ENCODE assay signal across 16 mouse cellular contexts in the genomic region with DNA sequence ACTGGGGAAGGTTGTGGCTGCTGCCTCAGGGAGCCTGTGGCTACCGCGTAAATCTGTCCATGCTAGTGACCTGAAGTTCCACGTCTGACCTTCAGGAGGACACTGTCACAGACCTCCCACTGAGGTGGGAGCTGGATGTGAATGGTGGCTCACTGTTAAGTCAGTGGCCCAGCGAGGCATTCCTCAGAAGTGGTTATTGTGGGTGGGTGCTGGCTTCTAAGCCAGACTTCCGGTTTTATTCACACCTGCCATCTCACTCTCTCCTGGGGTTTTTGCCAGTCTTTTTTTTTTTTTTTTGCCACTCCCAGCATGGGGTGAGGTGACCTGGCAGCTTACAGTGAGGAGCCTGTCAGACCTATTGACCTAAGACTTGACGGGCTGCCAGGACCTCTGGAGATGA. TPM values are rescaled to one million over a fixed set of nuclear protein-coding genes. Genes with fewer than 3 reads are reported as not detected.
DNase-seq lines count a peak whose midpoint lies in the region; TF ChIP-seq lines count a peak whose summit lies in the region.
"Had no signal": no experiment of that assay in that cellular context is flagged by ENCODE, and none has a peak within 500 bp of the region (broad histone marks: within the 10 kb centered on the region; RNA-seq: fewer than 3 reads in every experiment).

No protein-coding gene starts in this region.

- H3K36me3 ChIP-seq in thymus, adult 2 months (ENCODE audit: control insufficient read depth, insufficient read depth, low read length), result no peaks in the 10 kb centered on the region
- H3K36me3 ChIP-seq: liver, embryonic 13.5 days; midbrain, embryonic 13.5 days had no signal

- H3K4me3 ChIP-seq in thymus, adult 2 months (ENCODE audit: control insufficient read depth, insufficient read depth, low read length), result no peak overlapping the region
- H3K4me3 ChIP-seq: forebrain, embryonic 13.5 days; liver, embryonic 13.5 days; midbrain, embryonic 13.5 days had no signal

- TF ChIP-seq CTCF in thymus, adult 2 months (IDR thresholded peaks at IDR 0.05; ENCODE audit: borderline replicate concordance, control insufficient read depth, extremely low read depth, insufficient read depth, low read length, poor library complexity), result no peak
- TF ChIP-seq CTCF in brain, embryonic 14.5 days (IDR thresholded peaks at IDR 0.05; ENCODE audit: borderline replicate concordance, extremely low read depth, insufficient read depth, insufficient read length), result 0 out of 2 replicates have a peak, but pooled peaks have one; percentile 13

- WGBS in thymus, adult 2 months, result 6% methylated on average over 6 of the region's 6 CpGs

- DNase-seq in thymus, postnatal 14 days, result peak; percentile 44
- DNase-seq in thymus, adult 2 months, result no peak
- no peak for DNase-seq in brain, embryonic 14.5 days (ENCODE audit: low read depth)
- DNase-seq in mesoderm, embryonic 11.5 days (ENCODE audit: low read depth, low spot score), result peak; percentile 32
- DNase-seq in urinary bladder, postnatal 4 days (ENCODE audit: low spot score in 2 of 2), result no peak
- no peak for DNase-seq in gastrocnemius, adult 8-10 months (ENCODE audit: low spot score in 2 of 2)
- DNase-seq in adrenal gland, adult (ENCODE audit: inconsistent age in 2 of 2, low spot score in 1 of 2), result no peak
- DNase-seq: adrenal gland, postnatal 25 days; cerebellum, adult 18-20 months; heart, adult 18-20 months; heart, postnatal 4 days; kidney, postnatal 10 days; liver, embryonic 13.5 days; right cerebral cortex, postnatal 4 days had no signal

- H3K27me3 ChIP-seq in thymus, adult 2 months (ENCODE audit: control insufficient read depth, insufficient read depth, low read length), result no peaks in the 10 kb centered on the region
- H3K27me3 ChIP-seq: forebrain, embryonic 13.5 days; liver, embryonic 13.5 days; midbrain, embryonic 13.5 days had no signal

- no peak for TF ChIP-seq POLR2A in thymus, adult 2 months (IDR thresholded peaks at IDR 0.05; ENCODE audit: control insufficient read depth, extremely low read depth, insufficient read depth, low read length, poor library complexity)
- TF ChIP-seq POLR2A in brain, embryonic 14.5 days (IDR thresholded peaks at IDR 0.05; ENCODE audit: borderline replicate concordance, extremely low read depth, insufficient read depth, insufficient read length, poor library complexity, severe bottlenecking), result no peak

- peaks cover 35% of the 10 kb centered on the region for H3K4me1 ChIP-seq in thymus, adult 2 months (replicated peaks; ENCODE audit: control insufficient read depth, insufficient read depth, low read length)
- H3K4me1 ChIP-seq: liver, embryonic 13.5 days had no signal

- H3K27ac ChIP-seq in thymus, adult 2 months (ENCODE audit: control insufficient read depth, insufficient read depth, low read length), result no peak overlapping the region
- H3K27ac ChIP-seq: forebrain, embryonic 13.5 days; liver, embryonic 13.5 days; midbrain, embryonic 13.5 days had no signal

RNA-seq across cellular contexts. Expression of a gene that starts 43.3 kb away (rescaled TPM):
- 12.1 and 12.6 TPM in 2 replicates for polyA plus RNA-seq in thymus, adult 2 months (2012; rRNA removed)
- polyA plus RNA-seq in brain, embryonic 14.5 days (2012; rRNA removed), result 1.9 and 2.0 TPM in 2 replicates
- total RNA-seq in gastrocnemius, adult 8-10 months (2022), result 10 to 100 TPM in 2 of 4 experiments, 1 to 10 TPM in 2; 5.6 to 26.9 (median 8.4) TPM

RNA-seq across cellular contexts. Expression of a gene that starts 55.8 kb away (rescaled TPM):
- 152 and 180 TPM in 2 replicates for polyA plus RNA-seq in thymus, adult 2 months (2012; rRNA removed)
- polyA plus RNA-seq in brain, embryonic 14.5 days (2012; rRNA removed), result 130 and 162 TPM in 2 replicates
- total RNA-seq in gastrocnemius, adult 8-10 months (2022), result 100 to 1,000 TPM; 108 to 122 (median 116) TPM

Comparison
In these comparisons a context has a peak if more than half of its experiments do, and no peak if none do; other contexts are left out.
1. DNase-seq: peak in thymus, postnatal 14 days (single experiment) and mesoderm, embryonic 11.5 days (single experiment); none in thymus, adult 2 months (single experiment), brain, embryonic 14.5 days (single experiment), urinary bladder, postnatal 4 days (0 of 2), gastrocnemius, adult 8-10 months (0 of 2) and adrenal gland, adult (0 of 2).